Mouse (Mus musculus) heart, adult 2 months (tissue): ENCODE measurements around the gene Ccdc126.

Experiments
- CTCF ChIP-seq: fragments of 200-600 bp; IDR thresholded peaks from 2 replicates; pipeline ENCODE4 v1.8.1; 2022; ENCODE audit warnings: antibody characterized with exemption, mild to moderate bottlenecking, moderate library complexity
- POLR2A ChIP-seq: fragments of 200-500 bp; IDR thresholded peaks from 2 replicates; pipeline ENCODE4 v1.6.1; 2011; ENCODE audit warnings: mild to moderate bottlenecking, low read depth, low read length, control low read depth; ENCODE audit not compliant: insufficient read depth

DNA sequence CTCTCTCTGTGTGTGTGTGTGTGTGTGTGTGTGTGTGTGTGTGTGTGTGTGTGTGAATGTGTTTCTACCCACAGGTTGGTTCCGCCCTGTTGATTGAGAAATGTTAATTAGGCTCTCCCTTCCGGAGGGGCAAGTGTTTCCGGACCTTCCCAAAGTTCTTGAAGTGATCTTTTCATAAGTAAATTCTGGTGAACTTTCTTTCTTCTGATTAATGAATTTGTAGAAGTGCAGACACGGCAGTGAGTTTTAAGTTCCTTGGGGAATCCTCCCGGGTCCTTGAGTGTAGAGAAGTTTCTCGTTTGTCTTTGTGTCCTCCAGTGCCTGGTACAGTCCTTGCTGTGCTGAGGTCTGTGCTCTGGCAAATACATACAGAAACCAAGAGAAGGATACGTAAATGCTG, 43.8 kb upstream of the Ccdc126 start:
- TF ChIP-seq CTCF (no peak), POLR2A (no peak)
